Comparison of ENCODE assay signal across 10 mouse cellular contexts in the genomic region with DNA sequence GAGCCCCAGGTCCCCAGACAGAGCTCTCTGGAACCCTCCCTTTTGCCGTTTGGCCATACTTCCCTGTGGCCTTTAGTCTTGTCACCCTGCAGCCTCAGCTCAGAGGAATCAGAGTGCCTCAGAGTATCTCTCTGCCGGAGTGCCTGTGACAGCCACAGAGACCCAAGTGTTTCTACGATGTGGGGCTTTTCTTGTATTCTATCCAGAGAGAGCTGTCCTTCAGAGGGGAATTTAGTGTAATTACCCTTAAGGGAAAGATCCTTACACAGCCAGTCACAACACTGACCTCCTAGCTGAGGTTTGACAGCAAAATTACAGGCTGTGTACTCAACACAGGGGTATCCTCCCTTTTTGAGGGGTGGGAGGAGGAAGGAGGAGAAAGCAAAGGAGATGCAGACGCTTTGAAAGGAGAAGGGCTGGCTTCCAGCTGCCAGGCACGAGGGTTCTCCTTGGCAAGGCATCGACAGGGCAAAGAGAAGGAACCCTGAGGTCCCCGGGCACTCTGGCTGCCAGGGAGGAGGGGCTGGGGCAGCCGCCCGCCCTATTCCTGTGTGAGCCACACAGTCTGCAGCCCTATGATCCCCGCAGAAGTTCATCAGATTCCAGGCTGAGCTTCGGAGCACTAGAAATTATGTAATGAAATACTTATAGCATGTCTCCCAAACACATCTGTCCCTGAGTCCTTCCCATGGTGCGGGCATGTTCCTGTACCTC. TPM values are rescaled to one million over a fixed set of nuclear protein-coding genes. Genes with fewer than 3 reads are reported as not detected.
A peak's percentile ranks its signal among the peaks of the same experiment; 100 is the strongest.
DNase-seq lines count a peak whose midpoint lies in the region; ATAC-seq and TF ChIP-seq lines count a peak whose summit lies in the region.
"Had no signal": no experiment of that assay in that cellular context is flagged by ENCODE, and none has a peak within 500 bp of the region (broad histone marks: within the 10 kb centered on the region; RNA-seq: fewer than 3 reads in every experiment).

No protein-coding gene starts in this region.

- no peaks in the 10 kb centered on the region for H3K36me3 ChIP-seq in hindbrain, embryonic 10.5 days
- H3K36me3 ChIP-seq in hindbrain, embryonic 11.5 days (ENCODE audit: control insufficient read depth, insufficient read depth, low read length), result no peaks in the 10 kb centered on the region
- no peaks in the 10 kb centered on the region for H3K36me3 ChIP-seq in embryonic facial prominence, embryonic 10.5 days (replicated peaks)
- no peaks in the 10 kb centered on the region for H3K36me3 ChIP-seq in hindbrain, embryonic 14.5 days (replicated peaks; ENCODE audit: control insufficient read depth, insufficient read depth)
- no peaks in the 10 kb centered on the region for H3K36me3 ChIP-seq in lung, embryonic 16.5 days (ENCODE audit: control insufficient read depth, insufficient read depth, low read length)
- H3K36me3 ChIP-seq: heart, embryonic 15.5 days had no signal

- H3K27me3 ChIP-seq in hindbrain, embryonic 10.5 days (ENCODE audit: insufficient read depth, poor library complexity, severe bottlenecking), result peaks cover 55% of the 10 kb centered on the region
- no peaks in the 10 kb centered on the region; the same call in none of the 2 replicates for H3K27me3 ChIP-seq in hindbrain, embryonic 11.5 days (ENCODE audit: control insufficient read depth, insufficient read depth, low read length)
- H3K27me3 ChIP-seq in embryonic facial prominence, embryonic 10.5 days (replicated peaks; ENCODE audit: low read depth, poor library complexity, severe bottlenecking), result peaks cover 66% of the 10 kb centered on the region
- H3K27me3 ChIP-seq in hindbrain, embryonic 14.5 days (ENCODE audit: control insufficient read depth, insufficient read depth, low read length), result peaks cover 12% of the 10 kb centered on the region
- no peaks in the 10 kb centered on the region for H3K27me3 ChIP-seq in lung, embryonic 16.5 days (ENCODE audit: control insufficient read depth, insufficient read depth, low read depth, low read length)

- ATAC-seq in hindbrain, embryonic 11.5 days (ENCODE audit: low FRiP score), result no peak
- no peak for ATAC-seq in hindbrain, embryonic 14.5 days (ENCODE audit: low FRiP score)
- no peak for ATAC-seq in lung, embryonic 16.5 days (ENCODE audit: low read depth)
- ATAC-seq in megakaryocyte, adult 5-6 weeks (ENCODE audit: poor library complexity, severe bottlenecking), result no peak
- ATAC-seq in granulocyte monocyte progenitor cell, adult 5-6 weeks (replicated peaks; ENCODE audit: poor library complexity, severe bottlenecking), result no peak

- DNase-seq in hindbrain, embryonic 10.5 days (ENCODE audit: low spot score), result no peak
- no peak for DNase-seq in hindbrain, embryonic 11.5 days (ENCODE audit: low spot score)
- no peak for DNase-seq in embryonic facial prominence, embryonic 10.5 days (ENCODE audit: low spot score)
- DNase-seq in hindbrain, embryonic 14.5 days (ENCODE audit: low spot score), result no peak
- DNase-seq in layer of hippocampus, adult 2 months (ENCODE audit: low spot score in 2 of 2), result no peak
- DNase-seq: embryo, embryonic 11 days had no signal

- H3K9ac ChIP-seq in hindbrain, embryonic 11.5 days (ENCODE audit: low read depth, low read length), result no peak overlapping the region
- no peak overlapping the region for H3K9ac ChIP-seq in hindbrain, embryonic 14.5 days
- peak overlapping the region; percentile 14; the same call in 1 of the 2 replicates for H3K9ac ChIP-seq in lung, embryonic 16.5 days (ENCODE audit: low read length)
- H3K9ac ChIP-seq: heart, embryonic 15.5 days had no signal

- peaks cover 44% of the 10 kb centered on the region for H3K4me1 ChIP-seq in hindbrain, embryonic 10.5 days (replicated peaks)
- H3K4me1 ChIP-seq in hindbrain, embryonic 11.5 days (replicated peaks; ENCODE audit: control insufficient read depth, insufficient read depth, low read length), result peaks cover 7% of the 10 kb centered on the region
- peaks cover 47% of the 10 kb centered on the region for H3K4me1 ChIP-seq in embryonic facial prominence, embryonic 10.5 days
- H3K4me1 ChIP-seq in hindbrain, embryonic 14.5 days (replicated peaks; ENCODE audit: control insufficient read depth, insufficient read depth, low read length), result peaks cover 20% of the 10 kb centered on the region
- peaks cover 16% of the 10 kb centered on the region for H3K4me1 ChIP-seq in lung, embryonic 16.5 days (replicated peaks; ENCODE audit: control insufficient read depth, insufficient read depth, low read length)

- H3K9me3 ChIP-seq in hindbrain, embryonic 10.5 days, result no peaks in the 10 kb centered on the region
- H3K9me3 ChIP-seq in hindbrain, embryonic 11.5 days (ENCODE audit: control insufficient read depth, low read length), result no peaks in the 10 kb centered on the region
- no peaks in the 10 kb centered on the region for H3K9me3 ChIP-seq in embryonic facial prominence, embryonic 10.5 days
- H3K9me3 ChIP-seq in hindbrain, embryonic 14.5 days (ENCODE audit: control insufficient read depth, low read length), result no peaks in the 10 kb centered on the region
- no peaks in the 10 kb centered on the region for H3K9me3 ChIP-seq in lung, embryonic 16.5 days (ENCODE audit: control insufficient read depth, low read length)
- H3K9me3 ChIP-seq: heart, embryonic 15.5 days had no signal

- H3K4me2 ChIP-seq in hindbrain, embryonic 11.5 days (replicated peaks; ENCODE audit: low read depth, low read length), result no peak overlapping the region; the same call in 1 of the 2 replicates
- H3K4me2 ChIP-seq in hindbrain, embryonic 14.5 days (replicated peaks), result no peak overlapping the region
- no peak overlapping the region for H3K4me2 ChIP-seq in lung, embryonic 16.5 days (ENCODE audit: low read depth, low read length)
- H3K4me2 ChIP-seq: heart, embryonic 15.5 days had no signal

- H3K27ac ChIP-seq in hindbrain, embryonic 10.5 days, result peak overlapping the region; percentile 66
- H3K27ac ChIP-seq in hindbrain, embryonic 11.5 days (ENCODE audit: low read depth, low read length), result no peak overlapping the region
- peak overlapping the region; percentile 72 for H3K27ac ChIP-seq in embryonic facial prominence, embryonic 10.5 days (replicated peaks)
- peak overlapping the region; percentile 59 for H3K27ac ChIP-seq in hindbrain, embryonic 14.5 days
- H3K27ac ChIP-seq in lung, embryonic 16.5 days (ENCODE audit: low read length), result peak overlapping the region; percentile 21; the same call in 1 of the 2 replicates
- no peak overlapping the region for H3K27ac ChIP-seq in layer of hippocampus, adult 2 months
- H3K27ac ChIP-seq: heart, embryonic 15.5 days had no signal

- H3K4me3 ChIP-seq in hindbrain, embryonic 10.5 days, result no peak overlapping the region
- no peak overlapping the region for H3K4me3 ChIP-seq in hindbrain, embryonic 11.5 days (ENCODE audit: low read depth, low read length)
- H3K4me3 ChIP-seq in embryonic facial prominence, embryonic 10.5 days, result peak overlapping the region; percentile 28; the same call in 1 of the 2 replicates
- no peak overlapping the region for H3K4me3 ChIP-seq in hindbrain, embryonic 14.5 days (replicated peaks; ENCODE audit: low read length)
- no peak overlapping the region for H3K4me3 ChIP-seq in lung, embryonic 16.5 days (ENCODE audit: low read length)
- H3K4me3 ChIP-seq in layer of hippocampus, adult 2 months, result no peak overlapping the region
- H3K4me3 ChIP-seq: heart, embryonic 15.5 days had no signal

- WGBS in hindbrain, embryonic 10.5 days, result 28% methylated on average over 12 of the region's 12 CpGs
- WGBS in hindbrain, embryonic 11.5 days, result 25% methylated on average over 12 of the region's 12 CpGs
- WGBS in embryonic facial prominence, embryonic 10.5 days, result 23% methylated on average over 12 of the region's 12 CpGs
- 27% methylated on average over 12 of the region's 12 CpGs for WGBS in hindbrain, embryonic 14.5 days
- WGBS in lung, embryonic 16.5 days, result 13% methylated on average over 12 of the region's 12 CpGs

- no peak for TF ChIP-seq CTCF in layer of hippocampus, adult 2 months (conservative IDR thresholded peaks at IDR 0.05)

RNA-seq across cellular contexts. Expression of a gene that starts 28.1 kb away (rescaled TPM):
- 25.1 and 29.4 TPM in 2 replicates for polyA plus RNA-seq in hindbrain, embryonic 10.5 days (2016; fragmentation: Nextera tagmentation; extraction: Ambion mirVana)
- polyA plus RNA-seq in hindbrain, embryonic 11.5 days (2014; fragmentation: Nextera tagmentation; extraction: Ambion mirVana), result 23.9 and 28.4 TPM in 2 replicates
- polyA plus RNA-seq in embryonic facial prominence, embryonic 10.5 days (2016; fragmentation: Nextera tagmentation; extraction: Ambion mirVana), result 26.9 and 28.1 TPM in 2 replicates
- 34.3 and 35.1 TPM in 2 replicates for polyA plus RNA-seq in hindbrain, embryonic 14.5 days (2014; fragmentation: Nextera tagmentation; extraction: Ambion mirVana)
- 13.6 and 14.6 TPM in 2 replicates for polyA plus RNA-seq in lung, embryonic 16.5 days (2015; fragmentation: Nextera tagmentation; extraction: Ambion mirVana)
- 7.1 and 8.8 TPM in 2 replicates for total RNA-seq in megakaryocyte, adult 5-6 weeks (2015)
- total RNA-seq in megakaryocyte, adult 5-6 weeks (2017), result 1.1 and 2.2 TPM in 2 replicates
- total RNA-seq in layer of hippocampus, adult 2 months (2021), result 10 to 100 TPM; 52.1 to 53.3 TPM
- total RNA-seq in granulocyte monocyte progenitor cell, adult 5-6 weeks (2014; fragmentation: Nextera tagmentation), result 16.9 and 29.3 TPM in 2 replicates
- 3.4 and 4.0 TPM in 2 replicates for total RNA-seq in granulocyte monocyte progenitor cell, adult 5-6 weeks (2017)

Comparison
In these comparisons a context has a peak if more than half of its experiments do, and no peak if none do; other contexts are left out.
1. H3K27ac ChIP-seq: peak in hindbrain, embryonic 10.5 days (single experiment), embryonic facial prominence, embryonic 10.5 days (single experiment), hindbrain, embryonic 14.5 days (single experiment) and lung, embryonic 16.5 days (single experiment); none in hindbrain, embryonic 11.5 days (single experiment) and layer of hippocampus, adult 2 months (single experiment).